Mouse (Mus musculus) lung, postnatal 0 days (tissue): ENCODE results near the gene Mtr.

ENCODE experiments used
- CTCF ChIP-seq: IDR thresholded peaks from 2 replicates; pipeline ENCODE4 v1.5.1; 2016; ENCODE audit warnings: antibody characterized with exemption, mild to moderate bottlenecking
- EP300 ChIP-seq: IDR thresholded peaks from 2 replicates; pipeline ENCODE4 v1.6.1; 2016; ENCODE audit warnings: antibody characterized with exemption, mild to moderate bottlenecking, control low read depth

- TF ChIP-seq EP300 (no peak), CTCF (no peak)
Observed at GRCm38 (mm10) chr13:12305540-12305939, 47.6 kb upstream of the Mtr start.
